Mouse (Mus musculus): ENCODE results near the gene Alg3.

DNA sequence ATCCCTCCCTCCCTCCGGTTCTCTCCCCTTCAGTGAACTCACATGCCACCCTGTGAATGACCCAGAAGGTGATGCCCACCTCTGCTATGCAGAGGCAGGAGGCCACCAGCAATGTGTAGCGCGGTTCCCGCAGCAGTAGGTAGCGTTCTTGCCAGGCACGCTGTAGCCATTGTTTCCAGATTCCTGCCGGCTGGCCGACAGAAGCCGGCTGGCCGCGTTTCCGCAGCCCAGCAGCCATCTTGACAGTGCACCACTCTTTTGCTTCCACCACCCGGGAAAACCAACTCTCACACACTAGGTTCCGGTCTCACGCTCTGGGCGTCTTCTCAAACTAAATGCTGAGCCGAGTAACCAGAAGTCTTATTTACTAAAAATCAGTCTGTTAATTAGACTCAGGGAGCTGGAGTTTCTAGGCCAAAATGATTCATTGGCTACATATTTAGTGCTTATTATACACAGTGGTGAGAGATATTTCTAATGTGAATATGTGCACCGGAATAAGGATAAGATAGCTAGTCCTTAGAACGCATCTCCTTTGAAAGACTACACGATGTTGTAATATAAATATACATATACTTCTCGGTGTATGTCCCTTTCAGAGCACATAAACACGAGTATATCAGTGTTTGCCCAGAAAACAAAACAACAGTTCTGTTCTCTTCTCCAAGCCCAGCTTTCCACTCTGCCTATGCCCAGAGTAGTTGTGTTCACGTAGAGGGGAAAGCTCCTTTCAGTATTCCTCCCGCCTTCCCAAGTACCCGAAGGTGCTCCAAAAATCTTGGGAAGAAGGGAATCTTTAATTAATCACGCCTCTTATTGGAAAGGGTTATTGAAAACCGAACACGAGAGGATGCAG is 806 bp downstream of the Alg3 start:
- TF ChIP-seq CTCF (IDR thresholded peaks at IDR 0.05; ENCODE audit: extremely low read depth, insufficient read depth, insufficient read length, insufficient replicate concordance) (no peak), POLR2A (IDR thresholded peaks at IDR 0.05; ENCODE audit: low read depth, low read length) (peak; percentile 84)

All from spleen, adult 2 months (tissue).